Mouse (Mus musculus) ES-E14 (cell line): ENCODE measurements around the gene Polr2f.

Source experiments
- CHD2 ChIP-seq: IDR thresholded peaks from 2 replicates; pipeline ENCODE4 v1.6.1; 2014; ENCODE audit warnings: mild to moderate bottlenecking, low read depth, low read length, inconsistent platforms
- HCFC1 ChIP-seq: IDR thresholded peaks from 2 replicates; pipeline ENCODE4 v1.6.1; 2012; ENCODE audit warnings: low read length, inconsistent platforms, borderline replicate concordance; ENCODE audit not compliant: insufficient read depth
- ZC3H11A ChIP-seq: IDR thresholded peaks from 2 replicates; pipeline ENCODE4 v1.6.1; 2012; ENCODE audit warnings: low read depth, mild to moderate bottlenecking, inconsistent platforms, low read length, borderline replicate concordance
- ZNF384 ChIP-seq: IDR thresholded peaks from 2 replicates; pipeline ENCODE4 v1.6.1; 2012; ENCODE audit warnings: low read depth, low read length, inconsistent platforms

GRCm38 (mm10) chr15:79133191-79133661 is 7.6 kb upstream of the Polr2f start:
- no peak for TF ChIP-seq CHD2
- TF ChIP-seq HCFC1 = no peak
- TF ChIP-seq ZC3H11A = no peak
- TF ChIP-seq ZNF384 = no peak
